Mouse (Mus musculus) C2C12 (cell line): ENCODE data around the gene Prn. TPM values are rescaled to one million over a fixed set of nuclear protein-coding genes. Genes with fewer than 3 reads are reported as not detected.

Experiments
- H3K27me3 ChIP-seq: one replicate; pipeline ENCODE4 v1.6.1; 2011; ENCODE audit not compliant: control insufficient read depth, insufficient read depth, insufficient read length
- H3K36me3 ChIP-seq: one replicate; pipeline ENCODE4 v1.6.1; 2011; ENCODE audit not compliant: control insufficient read depth, insufficient read depth
- H3K4me3 ChIP-seq: one replicate; pipeline ENCODE4 v1.5.1; 2011; ENCODE audit warnings: mild to moderate bottlenecking, control low read depth; ENCODE audit not compliant: poor library complexity, insufficient read depth, severe bottlenecking
- H3K79me2 ChIP-seq: one replicate; pipeline ENCODE4 v1.6.1; 2011; ENCODE audit not compliant: control insufficient read depth, insufficient read depth
- H3K79me3 ChIP-seq: one replicate; pipeline ENCODE4 v1.6.1; 2011; ENCODE audit warnings: low read depth, control low read depth
- H3ac ChIP-seq: one replicate; pipeline ENCODE3; 2011; ENCODE audit warnings: low read depth; ENCODE audit not compliant: control insufficient read depth, insufficient read length
- CEBPB ChIP-seq: IDR thresholded peaks from one replicate; pipeline ENCODE4 v1.6.1; 2011; ENCODE audit warnings: low read depth, mild to moderate bottlenecking, control low read depth, moderate library complexity
- CTCF ChIP-seq: IDR thresholded peaks from one replicate; pipeline ENCODE4 v1.5.1; 2011; ENCODE audit not compliant: control insufficient read depth, insufficient read depth, insufficient read length
- FOSL1 ChIP-seq: IDR thresholded peaks from one replicate; pipeline ENCODE4 v1.8.0; 2011; ENCODE audit warnings: mild to moderate bottlenecking, low read length; ENCODE audit not compliant: poor library complexity, insufficient read depth, severe bottlenecking
- MAX ChIP-seq: IDR thresholded peaks from one replicate; pipeline ENCODE4 v1.6.1; 2011; ENCODE audit warnings: mild to moderate bottlenecking, control low read depth
- MYOD1 ChIP-seq: IDR thresholded peaks from one replicate; pipeline ENCODE4 v1.6.1; 2011; ENCODE audit warnings: low read depth; ENCODE audit not compliant: control insufficient read depth, insufficient read length
- MYOG ChIP-seq: IDR thresholded peaks from one replicate; pipeline ENCODE4 v1.6.1; 2011; ENCODE audit not compliant: control insufficient read depth, insufficient read length; ENCODE audit errors: extremely low read depth
- USF1 ChIP-seq: IDR thresholded peaks from one replicate; pipeline ENCODE4 v1.6.1; 2011; ENCODE audit warnings: low read depth, mild to moderate bottlenecking, control low read depth, moderate library complexity
- polyA plus RNA-seq: library from polyadenylated mRNA; unstranded; fragments of >200 nt; fragmentation: generic; extraction: Trizol; gene quantifications from one replicate; pipeline ENCODE4 v1.2.1, GENCODE M21; 2012; ENCODE audit warnings: missing spikeins

Prn gene
- polyA plus RNA-seq, 1 experiment = not detected

- no peak for TF ChIP-seq MYOG
- TF ChIP-seq CTCF = no peak
- no peak for TF ChIP-seq MAX
- TF ChIP-seq FOSL1 = no peak
- TF ChIP-seq CEBPB = no peak
- no peak for TF ChIP-seq MYOD1
- TF ChIP-seq USF1 = no peak
- H3K27me3 ChIP-seq = no peaks in the 10 kb centered on the region
Observed at GRCm38 (mm10) chr2:132004495-132005136, 94.9 kb downstream of the Prn start.

GRCm38 (mm10) chr2:132005445-132005844, 95.7 kb downstream of the Prn start:
- H3K79me3 ChIP-seq = no peaks in the 10 kb centered on the region
- no peak overlapping the region for H3K4me3 ChIP-seq
- no peak for TF ChIP-seq CTCF
- no peak for TF ChIP-seq CEBPB
- TF ChIP-seq USF1 = no peak
- no peak for TF ChIP-seq MAX
- TF ChIP-seq MYOG = no peak
- TF ChIP-seq MYOD1 = no peak
- no peak for TF ChIP-seq FOSL1
- H3K36me3 ChIP-seq = no peaks in the 10 kb centered on the region
- H3ac ChIP-seq = no peak overlapping the region
- H3K79me2 ChIP-seq = no peaks in the 10 kb centered on the region
- H3K27me3 ChIP-seq = no peaks in the 10 kb centered on the region

More at GRCm38 (mm10) chr2:132004495-132005136, 94.9 kb downstream of the Prn start:
- Histone ChIP-seq H3ac (no peak overlapping the region), H3K4me3 (no peak overlapping the region), H3K36me3 (no peaks in the 10 kb centered on the region), H3K79me3 (no peaks in the 10 kb centered on the region), H3K79me2 (no peaks in the 10 kb centered on the region)

Other genes starting within 250 kb of the Prn start
- not detected for gene Erv3, start 50.2 kb upstream of the Prn start, polyA plus RNA-seq
- gene Prnp, start within 50 bp of the Prn start, polyA plus RNA-seq = 50.1 TPM
- gene Prnd, start 40.9 kb downstream of the Prn start, polyA plus RNA-seq = 0.04 TPM
- gene Rassf2, start 120.3 kb downstream of the Prn start, polyA plus RNA-seq = 0.94 TPM
- gene Slc23a2, start 235.2 kb downstream of the Prn start, polyA plus RNA-seq = 12.0 TPM